Mouse (Mus musculus) lung, postnatal 0 days (tissue): Measurements from ENCODE around the gene Siva1.

ENCODE experiments used
- CTCF ChIP-seq: IDR thresholded peaks from 2 replicates; pipeline ENCODE4 v1.5.1; 2016; ENCODE audit warnings: antibody characterized with exemption, mild to moderate bottlenecking
- EP300 ChIP-seq: IDR thresholded peaks from 2 replicates; pipeline ENCODE4 v1.6.1; 2016; ENCODE audit warnings: antibody characterized with exemption, mild to moderate bottlenecking, control low read depth

GRCm38 (mm10) chr12:112677076-112677475, 32.6 kb downstream of the Siva1 start:
- no peak for TF ChIP-seq CTCF
- no peak for TF ChIP-seq EP300
